Mouse (Mus musculus) stomach, embryonic 14.5 days (tissue): ENCODE measurements around the gene Trio. TPM values are rescaled to one million over a fixed set of nuclear protein-coding genes. Genes with fewer than 3 reads are reported as not detected.

Experiments used
- ATAC-seq: fragments of 200-750 bp; cut with Nextera tagmentation; 2 replicates; pipeline ENCODE4 v1.8.0; 2017; ENCODE audit warnings: low read depth, moderate TSS enrichment; ENCODE audit not compliant: insufficient number of reproducible peaks, insufficient read depth, low FRiP score
- H3K27ac ChIP-seq: fragments of 300-500 bp; sonication (generic); 2 replicates; pipeline ENCODE4 v1.5.1; 2014; ENCODE audit warnings: mild to moderate bottlenecking, low read length, moderate library complexity, mixed read lengths
- H3K27me3 ChIP-seq: fragments of 300-500 bp; sonication (generic); 2 replicates; pipeline ENCODE4 v1.6.1; 2014; ENCODE audit warnings: low read length, control low read depth, mixed read lengths; ENCODE audit not compliant: control insufficient read depth, insufficient read depth
- H3K36me3 ChIP-seq: fragments of 300-500 bp; sonication (generic); 2 replicates; pipeline ENCODE4 v1.6.1; 2014; ENCODE audit warnings: mild to moderate bottlenecking, control low read depth, low read length, moderate library complexity, mixed read lengths; ENCODE audit not compliant: control insufficient read depth, insufficient read depth
- H3K4me1 ChIP-seq: fragments of 300-500 bp; sonication (generic); 2 replicates; pipeline ENCODE4 v1.6.1; 2014; ENCODE audit warnings: low read length, control low read depth, mixed read lengths; ENCODE audit not compliant: control insufficient read depth, insufficient read depth
- H3K4me2 ChIP-seq: fragments of 300-500 bp; sonication (generic); replicated peaks from 2 replicates; pipeline ENCODE4 v1.6.1; 2014; ENCODE audit warnings: low read depth, low read length, control low read depth
- H3K4me3 ChIP-seq: fragments of 300-500 bp; sonication (generic); 2 replicates; pipeline ENCODE4 v1.5.1; 2014; ENCODE audit warnings: low read depth, low read length, control low read depth
- H3K9ac ChIP-seq: fragments of 300-500 bp; sonication (generic); replicated peaks from 2 replicates; pipeline ENCODE4 v1.6.1; 2014; ENCODE audit warnings: low read depth, mild to moderate bottlenecking, control low read depth, low read length, moderate library complexity, mixed read lengths
- H3K9me3 ChIP-seq: fragments of 300-500 bp; sonication (generic); 2 replicates; pipeline ENCODE4 v1.6.1; 2016; ENCODE audit warnings: low read depth, low read length, control low read depth; ENCODE audit not compliant: control insufficient read depth
- WGBS: fragments of 180-500 bp; shearing (Covaris S2); extraction: QIAGEN DNeasy Blood & Tissue Kit; methylation state at CpG from one replicate; pipeline ENCODE4 v1.1.7; 2014; 5-methylcytosine and 5-hydroxymethylcytosine counted together
- polyA plus RNA-seq: library from polyadenylated mRNA; unstranded; fragments of >200 nt; fragmentation: Nextera tagmentation; extraction: Ambion mirVana; gene quantifications from 2 replicates; pipeline ENCODE4 v1.2.1, GENCODE M21; 2014

Trio gene
- polyA plus RNA-seq, 1 experiment from 2014 or later: 54.2 TPM

GRCm38 (mm10) chr15:27976950-27977349 lies 48.7 kb downstream of the Trio start:
- H3K9ac ChIP-seq: no peak overlapping the region
- WGBS: 49% methylated on average over 4 of the region's 4 CpGs
- no peaks in the 10 kb centered on the region for H3K9me3 ChIP-seq
- no peak overlapping the region for H3K27ac ChIP-seq
- no peaks in the 10 kb centered on the region for H3K36me3 ChIP-seq
- ATAC-seq: no peak
- no peak overlapping the region for H3K4me2 ChIP-seq
- H3K4me3 ChIP-seq: no peak overlapping the region
- peaks cover 8% of the 10 kb centered on the region for H3K4me1 ChIP-seq
- no peaks in the 10 kb centered on the region for H3K27me3 ChIP-seq

- Histone ChIP-seq H3K27ac (no peak overlapping the region), H3K4me2 (no peak overlapping the region), H3K36me3 (no peaks in the 10 kb centered on the region), H3K4me3 (no peak overlapping the region), H3K9ac (no peak overlapping the region), H3K27me3 (no peaks in the 10 kb centered on the region), H3K9me3 (no peaks in the 10 kb centered on the region), H3K4me1 (peaks cover 3% of the 10 kb centered on the region; the same call in 1 of the 2 replicates)
- ATAC-seq: no peak
Measured at GRCm38 (mm10) chr15:27976366-27976765, 49.3 kb downstream of the Trio start.

GRCm38 (mm10) chr15:27974637-27975036 lies 51.0 kb downstream of the Trio start:
- Histone ChIP-seq H3K9me3 (no peaks in the 10 kb centered on the region), H3K9ac (no peak overlapping the region), H3K27ac (no peak overlapping the region), H3K4me2 (no peak overlapping the region), H3K27me3 (no peaks in the 10 kb centered on the region), H3K36me3 (no peaks in the 10 kb centered on the region), H3K4me1 (no peaks in the 10 kb centered on the region), H3K4me3 (no peak overlapping the region)
- ATAC-seq: no peak
- 69% methylated on average over 8 of the region's 8 CpGs for WGBS

GRCm38 (mm10) chr15:27968183-27968582 lies 57.5 kb downstream of the Trio start:
- no peaks in the 10 kb centered on the region for H3K27me3 ChIP-seq
- no peak overlapping the region for H3K9ac ChIP-seq
- H3K4me1 ChIP-seq: peaks cover 16% of the 10 kb centered on the region; the same call in 1 of the 2 replicates
- H3K4me2 ChIP-seq: no peak overlapping the region
- peak; percentile 61; the same call in 1 of the 2 replicates for ATAC-seq
- H3K36me3 ChIP-seq: no peaks in the 10 kb centered on the region
- H3K9me3 ChIP-seq: no peaks in the 10 kb centered on the region
- H3K4me3 ChIP-seq: no peak overlapping the region
- no peak overlapping the region for H3K27ac ChIP-seq
- 76% methylated on average over 8 of the region's 8 CpGs for WGBS

GRCm38 (mm10) chr15:27967128-27967876 lies 58.3 kb downstream of the Trio start:
- no peaks in the 10 kb centered on the region for H3K36me3 ChIP-seq
- peaks cover 19% of the 10 kb centered on the region; the same call in 1 of the 2 replicates for H3K4me1 ChIP-seq
- H3K9ac ChIP-seq: no peak overlapping the region
- H3K4me3 ChIP-seq: no peak overlapping the region
- H3K9me3 ChIP-seq: no peaks in the 10 kb centered on the region
- H3K27ac ChIP-seq: no peak overlapping the region
- H3K4me2 ChIP-seq: no peak overlapping the region
- peak; percentile 25; the same call in 1 of the 2 replicates for ATAC-seq
- 66% methylated on average over 14 of the region's 14 CpGs for WGBS
- no peaks in the 10 kb centered on the region for H3K27me3 ChIP-seq

GRCm38 (mm10) chr15:27964877-27965276 lies 60.8 kb downstream of the Trio start:
- peaks cover 30% of the 10 kb centered on the region for H3K4me1 ChIP-seq
- no peaks in the 10 kb centered on the region for H3K9me3 ChIP-seq
- ATAC-seq: no peak
- no peaks in the 10 kb centered on the region for H3K27me3 ChIP-seq
- no peak overlapping the region for H3K4me3 ChIP-seq
- no peak overlapping the region for H3K27ac ChIP-seq
- no peaks in the 10 kb centered on the region for H3K36me3 ChIP-seq
- H3K9ac ChIP-seq: no peak overlapping the region
- no peak overlapping the region for H3K4me2 ChIP-seq
- 28% methylated on average over 6 of the region's 6 CpGs for WGBS

- Histone ChIP-seq H3K4me1 (peaks cover 30% of the 10 kb centered on the region), H3K9ac (no peak overlapping the region), H3K36me3 (no peaks in the 10 kb centered on the region), H3K9me3 (no peaks in the 10 kb centered on the region), H3K4me3 (no peak overlapping the region), H3K27ac (no peak overlapping the region), H3K27me3 (no peaks in the 10 kb centered on the region), H3K4me2 (no peak overlapping the region)
- 84% methylated on average over 2 of the region's 2 CpGs for WGBS
- ATAC-seq: no peak
Measured at GRCm38 (mm10) chr15:27963506-27963905, 62.1 kb downstream of the Trio start.

GRCm38 (mm10) chr15:27960642-27961041 lies 65.0 kb downstream of the Trio start:
- Histone ChIP-seq H3K4me1 (peaks cover 28% of the 10 kb centered on the region), H3K9ac (no peak overlapping the region), H3K4me3 (no peak overlapping the region), H3K27ac (no peak overlapping the region), H3K27me3 (no peaks in the 10 kb centered on the region), H3K4me2 (no peak overlapping the region), H3K36me3 (no peaks in the 10 kb centered on the region), H3K9me3 (no peaks in the 10 kb centered on the region)
- 33% methylated on average over 9 of the region's 9 CpGs for WGBS
- no peak for ATAC-seq

GRCm38 (mm10) chr15:27957867-27958266 lies 67.8 kb downstream of the Trio start:
- no peak overlapping the region for H3K9ac ChIP-seq
- ATAC-seq: no peak
- no peaks in the 10 kb centered on the region for H3K9me3 ChIP-seq
- no peaks in the 10 kb centered on the region for H3K36me3 ChIP-seq
- H3K4me2 ChIP-seq: no peak overlapping the region
- no peaks in the 10 kb centered on the region for H3K27me3 ChIP-seq
- 87% methylated on average over 9 of the region's 9 CpGs for WGBS
- H3K4me1 ChIP-seq: peaks cover 15% of the 10 kb centered on the region
- no peak overlapping the region for H3K27ac ChIP-seq
- H3K4me3 ChIP-seq: no peak overlapping the region
